Mouse (Mus musculus): ENCODE measurements around the gene Fut11.

- TF ChIP-seq CTCF (IDR thresholded peaks at IDR 0.05; ENCODE audit: insufficient read depth, low read depth, low read length), result no peak
- TF ChIP-seq POLR2A (IDR thresholded peaks at IDR 0.05; ENCODE audit: insufficient read depth, low read depth, low read length), result no peak
Measured at GRCm38 (mm10) chr14:20702096-20702740, 7.5 kb downstream of the Fut11 start.
